ENCODE assay signal across 17 mouse cellular contexts in genomic region chr1:141831444-141831843, GRCm38 (mm10).
"Had no signal": no experiment of that assay in that cellular context is flagged by ENCODE, and none has a peak within 500 bp of the region (broad histone marks: within the 10 kb centered on the region; RNA-seq: fewer than 3 reads in every experiment).

No protein-coding gene starts in this region.

- DNase-seq: kidney, adult 2 months; kidney, postnatal 25 days; layer of hippocampus, adult 9-11 months; liver; lung, adult 2 months; lung, postnatal 14 days; lung, postnatal 4 days; midbrain, embryonic 14.5 days; thymus, postnatal 25 days had no signal

- H3K27ac ChIP-seq: kidney, postnatal 0 days; layer of hippocampus, adult 2 months; limb, embryonic 10.5 days; limb, embryonic 13.5 days; liver, embryonic 12.5 days; liver, embryonic 15.5 days; stomach, postnatal 0 days had no signal

- ATAC-seq: intestine, postnatal 0 days; liver, embryonic 12.5 days had no signal

- H3K4me3 ChIP-seq: layer of hippocampus, adult 2 months; limb, embryonic 10.5 days; limb, embryonic 13.5 days; liver, embryonic 12.5 days; liver, embryonic 15.5 days had no signal
